Mouse (Mus musculus): ENCODE data around the gene Atg7. TPM values are rescaled to one million over a fixed set of nuclear protein-coding genes. Genes with fewer than 3 reads are reported as not detected.

Atg7 gene
- polyA plus RNA-seq, 1 experiment from 2014 or later: 14.0 TPM

DNA sequence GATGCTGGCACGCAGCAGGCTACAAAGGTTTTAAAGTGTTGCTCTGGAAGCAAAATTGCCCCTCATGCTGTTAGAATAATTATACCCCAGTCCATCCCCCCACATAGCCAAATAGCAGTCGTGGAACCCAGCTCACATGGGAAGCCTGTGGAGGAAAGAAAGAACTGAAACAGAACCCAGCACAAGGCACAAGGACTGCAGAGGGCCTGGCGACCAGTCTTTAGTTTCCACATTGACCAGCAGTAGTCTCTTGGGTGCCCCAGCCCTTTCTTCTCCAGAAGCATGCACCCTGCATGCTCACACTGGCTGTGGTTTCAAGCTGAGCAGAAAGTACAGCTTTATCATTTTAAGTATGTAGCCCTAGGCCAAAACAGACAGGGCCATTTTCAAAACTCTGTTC is 199.2 kb downstream of the Atg7 start:
- H3K27me3 ChIP-seq (ENCODE audit: control insufficient read depth, insufficient read depth, low read length): no peaks in the 10 kb centered on the region
- H3K4me2 ChIP-seq (replicated peaks; ENCODE audit: low read depth): no peak overlapping the region
- no peak overlapping the region for H3K4me3 ChIP-seq (ENCODE audit: low read depth, low read length)
- ATAC-seq (ENCODE audit: low FRiP score, low TSS enrichment): no peak
- H3K27ac ChIP-seq (replicated peaks): no peak overlapping the region
- DNase-seq (ENCODE audit: low spot score): no peak
- no peaks in the 10 kb centered on the region for H3K36me3 ChIP-seq (ENCODE audit: control insufficient read depth, insufficient read depth, low read length)
- H3K9ac ChIP-seq (ENCODE audit: low read length): no peak overlapping the region
- WGBS: 67% methylated on average over 3 of the region's 3 CpGs
- TF ChIP-seq EP300 (optimal IDR thresholded peaks at IDR 0.05): no peak
- TF ChIP-seq CTCF (IDR thresholded peaks at IDR 0.05; ENCODE audit: low read depth): no peak
- H3K4me1 ChIP-seq (replicated peaks; ENCODE audit: control insufficient read depth, insufficient read depth): 0 out of 2 replicates have a peak, but pooled peaks cover 2% of the 10 kb centered on the region
- H3K9me3 ChIP-seq (ENCODE audit: control insufficient read depth, low read length): no peaks in the 10 kb centered on the region

DNA sequence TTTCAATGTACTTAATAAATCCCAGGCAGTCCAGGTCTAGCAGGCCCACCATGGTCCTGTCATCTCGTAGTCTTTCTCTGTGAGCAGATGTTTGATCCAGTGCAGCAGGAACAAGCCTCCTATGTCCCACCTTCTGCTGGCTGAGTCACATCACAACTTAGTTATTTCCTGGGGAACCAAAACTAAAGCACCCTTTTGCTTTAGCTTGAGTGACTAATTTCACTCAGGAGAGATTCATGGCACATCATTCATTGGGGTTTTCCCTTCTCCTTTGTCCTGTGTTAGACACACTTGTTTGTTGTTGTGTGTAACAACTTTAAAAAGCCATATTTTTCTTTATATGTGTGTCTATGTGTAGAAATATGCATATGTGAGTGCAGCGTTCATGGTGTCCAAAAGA is 200.0 kb downstream of the Atg7 start:
- H3K4me1 ChIP-seq (replicated peaks; ENCODE audit: control insufficient read depth, insufficient read depth): 0 out of 2 replicates have a peak, but pooled peaks cover 2% of the 10 kb centered on the region
- no peak for ATAC-seq (ENCODE audit: low FRiP score, low TSS enrichment)
- WGBS: 93% methylated on average over 2 of the region's 2 CpGs
- H3K4me3 ChIP-seq (ENCODE audit: low read depth, low read length): no peak overlapping the region
- H3K4me2 ChIP-seq (replicated peaks; ENCODE audit: low read depth): no peak overlapping the region
- no peak overlapping the region for H3K9ac ChIP-seq (ENCODE audit: low read length)
- no peaks in the 10 kb centered on the region for H3K27me3 ChIP-seq (ENCODE audit: control insufficient read depth, insufficient read depth, low read length)
- H3K36me3 ChIP-seq (ENCODE audit: control insufficient read depth, insufficient read depth, low read length): no peaks in the 10 kb centered on the region
- no peaks in the 10 kb centered on the region for H3K9me3 ChIP-seq (ENCODE audit: control insufficient read depth, low read length)
- no peak for TF ChIP-seq EP300 (optimal IDR thresholded peaks at IDR 0.05)
- TF ChIP-seq CTCF (IDR thresholded peaks at IDR 0.05; ENCODE audit: low read depth): peak; percentile 38; the same call in 1 of the 2 replicates
- no peak for DNase-seq (ENCODE audit: low spot score)
- H3K27ac ChIP-seq (replicated peaks): no peak overlapping the region

DNA sequence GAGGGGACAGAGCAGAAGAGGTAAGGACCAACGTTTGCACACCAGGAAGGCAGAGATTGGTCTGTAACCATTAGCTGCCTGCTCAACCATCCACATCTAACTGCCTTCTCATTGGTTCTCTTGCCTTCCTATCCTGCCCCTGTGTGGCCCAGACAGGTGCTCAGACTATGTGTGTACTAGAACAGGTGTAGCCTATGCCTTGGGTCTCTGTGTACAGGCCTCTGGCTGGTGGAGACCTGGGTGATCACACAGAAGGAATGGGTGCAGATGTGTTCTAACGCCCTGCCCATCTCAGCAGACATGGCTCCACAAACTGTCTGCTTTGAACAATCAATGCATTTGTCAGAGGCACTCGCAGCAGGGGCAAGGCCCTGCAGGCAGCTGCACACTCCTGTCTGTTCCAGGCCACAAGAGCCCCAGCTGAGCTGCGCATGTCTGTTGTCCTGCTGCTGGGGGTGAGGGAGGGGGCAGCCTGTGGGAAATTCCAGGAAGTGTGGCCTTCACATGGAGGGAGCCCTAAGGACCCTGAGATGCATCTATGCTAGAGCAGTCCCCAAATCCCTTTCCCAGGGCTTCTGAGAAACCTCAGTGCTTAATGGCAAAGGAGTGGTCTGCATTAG is 203.4 kb downstream of the Atg7 start:
- no peak overlapping the region for H3K4me2 ChIP-seq (replicated peaks; ENCODE audit: low read depth)
- H3K36me3 ChIP-seq (ENCODE audit: control insufficient read depth, insufficient read depth, low read length): no peaks in the 10 kb centered on the region
- no peak overlapping the region for H3K4me3 ChIP-seq (ENCODE audit: low read depth, low read length)
- H3K27ac ChIP-seq (replicated peaks): no peak overlapping the region
- H3K9me3 ChIP-seq (ENCODE audit: control insufficient read depth, low read length): no peaks in the 10 kb centered on the region
- DNase-seq (ENCODE audit: low spot score): no peak
- 52% methylated on average over 4 of the region's 4 CpGs for WGBS
- no peak overlapping the region for H3K9ac ChIP-seq (ENCODE audit: low read length)
- ATAC-seq (ENCODE audit: low FRiP score, low TSS enrichment): no peak
- H3K27me3 ChIP-seq (ENCODE audit: control insufficient read depth, insufficient read depth, low read length): no peaks in the 10 kb centered on the region
- TF ChIP-seq EP300 (optimal IDR thresholded peaks at IDR 0.05) (no peak), CTCF (IDR thresholded peaks at IDR 0.05; ENCODE audit: low read depth) (no peak)
- no peaks in the 10 kb centered on the region for H3K4me1 ChIP-seq (replicated peaks; ENCODE audit: control insufficient read depth, insufficient read depth)

DNA sequence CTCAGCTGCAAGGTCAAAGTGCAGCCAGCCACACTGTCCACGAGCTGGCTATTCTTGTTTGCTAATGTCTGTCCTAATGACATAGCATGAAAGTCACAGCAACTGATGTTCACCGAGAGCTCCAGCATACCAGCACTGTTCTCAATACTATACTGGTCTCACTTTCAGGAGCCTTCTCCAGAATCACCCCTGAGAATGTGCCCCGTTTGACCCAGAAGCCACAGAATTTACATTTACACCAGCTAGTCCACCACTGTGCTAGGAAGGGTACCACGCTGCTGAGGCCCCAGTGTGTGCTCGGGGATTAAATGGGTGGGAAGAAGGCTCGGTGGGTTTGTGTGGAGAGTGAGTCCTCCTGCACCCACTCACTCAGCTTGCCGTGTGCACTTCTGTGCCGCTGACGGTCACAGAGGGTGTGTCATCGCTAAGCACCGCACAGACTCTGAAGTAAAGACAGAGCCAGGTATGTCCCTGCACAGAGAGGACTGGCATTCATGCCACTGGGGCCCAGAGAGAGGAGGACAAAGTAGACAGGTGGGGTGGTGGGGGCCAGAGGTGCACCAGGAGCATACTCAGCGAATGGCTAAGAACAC is 204.8 kb downstream of the Atg7 start:
- Histone ChIP-seq H3K27ac (replicated peaks) (no peak overlapping the region), H3K27me3 (ENCODE audit: control insufficient read depth, insufficient read depth, low read length) (no peaks in the 10 kb centered on the region), H3K9ac (ENCODE audit: low read length) (no peak overlapping the region), H3K9me3 (ENCODE audit: control insufficient read depth, low read length) (no peaks in the 10 kb centered on the region), H3K4me2 (replicated peaks; ENCODE audit: low read depth) (no peak overlapping the region), H3K36me3 (ENCODE audit: control insufficient read depth, insufficient read depth, low read length) (no peaks in the 10 kb centered on the region), H3K4me3 (ENCODE audit: low read depth, low read length) (no peak overlapping the region), H3K4me1 (replicated peaks; ENCODE audit: control insufficient read depth, insufficient read depth) (no peaks in the 10 kb centered on the region)
- DNase-seq (ENCODE audit: low spot score): no peak
- no peak for TF ChIP-seq CTCF (IDR thresholded peaks at IDR 0.05; ENCODE audit: low read depth)
- TF ChIP-seq EP300 (optimal IDR thresholded peaks at IDR 0.05): no peak
- peak; percentile 53; the same call in 1 of the 2 replicates for ATAC-seq (ENCODE audit: low FRiP score, low TSS enrichment)
- WGBS: 64% methylated on average over 12 of the region's 12 CpGs

DNA sequence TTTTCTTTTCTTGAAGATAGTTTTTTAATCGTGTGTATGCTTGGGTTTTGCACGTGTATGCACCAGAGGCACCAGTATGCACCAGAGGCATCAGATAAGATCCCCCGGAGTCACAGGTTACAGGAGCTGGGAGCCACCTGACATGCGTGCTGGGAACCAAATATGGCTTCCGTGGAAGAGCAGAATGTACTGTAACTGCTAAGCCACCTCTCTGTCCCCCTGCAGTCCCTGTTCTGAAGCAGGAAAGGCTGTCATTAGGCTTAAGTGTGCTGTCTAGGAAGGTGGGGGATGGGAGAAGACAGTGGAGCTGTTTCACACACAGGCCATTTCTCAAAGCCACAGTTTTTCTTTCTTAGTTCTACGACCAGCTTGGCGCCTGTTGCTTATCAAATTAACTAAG is 205.9 kb downstream of the Atg7 start:
- DNase-seq (ENCODE audit: low spot score): no peak
- no peaks in the 10 kb centered on the region for H3K27me3 ChIP-seq (ENCODE audit: control insufficient read depth, insufficient read depth, low read length)
- TF ChIP-seq CTCF (IDR thresholded peaks at IDR 0.05; ENCODE audit: low read depth) (no peak), EP300 (optimal IDR thresholded peaks at IDR 0.05) (no peak)
- H3K9ac ChIP-seq (ENCODE audit: low read length): no peak overlapping the region
- H3K9me3 ChIP-seq (ENCODE audit: control insufficient read depth, low read length): no peaks in the 10 kb centered on the region
- no peak overlapping the region for H3K4me3 ChIP-seq (ENCODE audit: low read depth, low read length)
- H3K27ac ChIP-seq (replicated peaks): no peak overlapping the region
- no peaks in the 10 kb centered on the region for H3K36me3 ChIP-seq (ENCODE audit: control insufficient read depth, insufficient read depth, low read length)
- ATAC-seq (ENCODE audit: low FRiP score, low TSS enrichment): no peak
- 53% methylated on average over 7 of the region's 7 CpGs for WGBS
- no peaks in the 10 kb centered on the region for H3K4me1 ChIP-seq (replicated peaks; ENCODE audit: control insufficient read depth, insufficient read depth)
- H3K4me2 ChIP-seq (replicated peaks; ENCODE audit: low read depth): no peak overlapping the region

DNA sequence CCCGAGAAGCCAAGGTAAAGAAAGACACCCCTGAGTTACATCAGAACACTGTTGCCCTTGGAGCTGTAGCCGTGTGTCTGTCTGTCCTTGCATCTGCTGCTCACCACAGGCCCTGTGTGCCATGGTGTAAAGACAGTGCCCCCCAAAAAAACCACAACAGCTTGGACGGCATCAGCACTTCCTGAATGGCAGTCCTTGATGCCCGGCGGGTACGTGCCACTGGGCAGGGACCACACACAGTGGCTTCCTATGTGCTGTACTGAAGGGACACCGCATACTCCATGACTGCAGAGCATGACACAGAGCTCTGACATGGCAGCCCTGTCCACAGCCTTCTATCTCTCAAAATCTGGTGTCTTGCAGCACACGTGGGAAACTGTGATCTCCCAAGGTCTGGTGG is 206.9 kb downstream of the Atg7 start:
- H3K9me3 ChIP-seq (ENCODE audit: control insufficient read depth, low read length): no peaks in the 10 kb centered on the region
- no peaks in the 10 kb centered on the region for H3K36me3 ChIP-seq (ENCODE audit: control insufficient read depth, insufficient read depth, low read length)
- 89% methylated on average over 8 of the region's 8 CpGs for WGBS
- H3K4me3 ChIP-seq (ENCODE audit: low read depth, low read length): no peak overlapping the region
- H3K4me1 ChIP-seq (replicated peaks; ENCODE audit: control insufficient read depth, insufficient read depth): no peaks in the 10 kb centered on the region
- H3K4me2 ChIP-seq (replicated peaks; ENCODE audit: low read depth): no peak overlapping the region
- DNase-seq (ENCODE audit: low spot score) (no peak), ATAC-seq (ENCODE audit: low FRiP score, low TSS enrichment) (no peak)
- no peak overlapping the region for H3K9ac ChIP-seq (ENCODE audit: low read length)
- no peak for TF ChIP-seq EP300 (optimal IDR thresholded peaks at IDR 0.05)
- no peak for TF ChIP-seq CTCF (IDR thresholded peaks at IDR 0.05; ENCODE audit: low read depth)
- no peaks in the 10 kb centered on the region for H3K27me3 ChIP-seq (ENCODE audit: control insufficient read depth, insufficient read depth, low read length)
- no peak overlapping the region for H3K27ac ChIP-seq (replicated peaks)

Data from stomach, postnatal 0 days (tissue).